ENCODE assay signal across 21 mouse cellular contexts in genomic region chr2:145788562-145789346, GRCm38 (mm10).
"Had no signal": no experiment of that assay in that cellular context is flagged by ENCODE, and none has a peak within 500 bp of the region (broad histone marks: within the 10 kb centered on the region; RNA-seq: fewer than 3 reads in every experiment).

No protein-coding gene starts in this region.

- H3K27me3 ChIP-seq: limb, embryonic 13.5 days; liver, embryonic 12.5 days; liver, embryonic 15.5 days; lung, embryonic 15.5 days; midbrain, embryonic 13.5 days; neural tube, embryonic 13.5 days had no signal

- H3K9me3 ChIP-seq: limb, embryonic 10.5 days; limb, embryonic 13.5 days; liver, embryonic 12.5 days; liver, embryonic 15.5 days; lung, embryonic 15.5 days; megakaryocyte, embryonic 14.5 days; midbrain, embryonic 10.5 days; midbrain, embryonic 13.5 days; neural tube, embryonic 13.5 days had no signal

- H3K27ac ChIP-seq: layer of hippocampus, adult 2 months; limb, embryonic 10.5 days; limb, embryonic 13.5 days; liver, embryonic 12.5 days; liver, embryonic 15.5 days; lung, embryonic 15.5 days; midbrain, embryonic 10.5 days; midbrain, embryonic 13.5 days; neural tube, embryonic 13.5 days; stomach, postnatal 0 days had no signal

- H3K4me3 ChIP-seq: limb, embryonic 10.5 days; limb, embryonic 13.5 days; liver, embryonic 12.5 days; liver, embryonic 15.5 days; lung, embryonic 15.5 days; megakaryocyte, embryonic 14.5 days; midbrain, embryonic 10.5 days; midbrain, embryonic 13.5 days; myocyte; neural tube, embryonic 13.5 days had no signal

- ATAC-seq: liver, embryonic 12.5 days; midbrain, embryonic 13.5 days; midbrain, embryonic 16.5 days had no signal

- H3K9ac ChIP-seq: limb, embryonic 13.5 days; liver, embryonic 12.5 days; liver, embryonic 15.5 days; lung, embryonic 15.5 days; midbrain, embryonic 13.5 days; neural tube, embryonic 13.5 days had no signal

- H3K36me3 ChIP-seq: limb, embryonic 10.5 days; limb, embryonic 13.5 days; liver, embryonic 12.5 days; liver, embryonic 15.5 days; lung, embryonic 15.5 days; midbrain, embryonic 10.5 days; midbrain, embryonic 13.5 days; neural tube, embryonic 13.5 days had no signal

- H3K4me2 ChIP-seq: midbrain, embryonic 13.5 days; neural tube, embryonic 13.5 days had no signal

- DNase-seq: layer of hippocampus, adult 9-11 months; liver; lung, adult 18-20 months; lung, postnatal 10 days; lung, postnatal 36 days; right cerebral cortex, postnatal 4 days; thymus, adult 2 months; thymus, postnatal 25 days had no signal
